Mouse (Mus musculus) CD4-positive, CD25-positive, alpha-beta regulatory T cell, adult 2 months (primary cell): ENCODE results near the gene Olfr456.
"Not testable (repeated sequence)": the region's sequence is repeated elsewhere in the genome, so short reads cannot be mapped to it uniquely, and the experiment has no call there.

Experiments used
- DNase-seq: peaks from one replicate; pipeline ENCODE4 v3.0.0-alpha.2; 2012; ENCODE audit warnings: low read depth, low spot score

Gene Olfr456

DNA sequence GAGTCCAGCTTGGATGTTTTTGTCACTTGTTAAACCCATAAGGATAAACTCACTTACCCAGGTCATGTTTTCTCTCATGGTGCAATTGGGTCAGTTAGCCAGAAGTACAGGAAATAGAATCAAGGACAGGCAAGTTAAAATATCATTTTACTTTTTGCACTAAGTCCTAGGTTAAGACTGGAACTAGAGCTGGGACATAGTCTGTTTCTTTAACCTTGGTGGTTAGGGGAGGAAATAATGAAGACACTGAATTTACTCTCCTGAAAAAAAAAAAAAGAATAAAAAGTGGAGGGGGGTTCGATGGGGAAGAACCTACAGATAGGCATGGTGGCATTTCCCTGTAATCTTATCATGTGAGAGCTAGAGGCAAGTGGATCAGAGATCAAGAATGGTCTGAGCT lies at the start of gene Olfr456:
Olfr456 (minus strand) TSS at position 101 of the 400 bp plus-strand sequence.
- DNase-seq, result no peak

DNA sequence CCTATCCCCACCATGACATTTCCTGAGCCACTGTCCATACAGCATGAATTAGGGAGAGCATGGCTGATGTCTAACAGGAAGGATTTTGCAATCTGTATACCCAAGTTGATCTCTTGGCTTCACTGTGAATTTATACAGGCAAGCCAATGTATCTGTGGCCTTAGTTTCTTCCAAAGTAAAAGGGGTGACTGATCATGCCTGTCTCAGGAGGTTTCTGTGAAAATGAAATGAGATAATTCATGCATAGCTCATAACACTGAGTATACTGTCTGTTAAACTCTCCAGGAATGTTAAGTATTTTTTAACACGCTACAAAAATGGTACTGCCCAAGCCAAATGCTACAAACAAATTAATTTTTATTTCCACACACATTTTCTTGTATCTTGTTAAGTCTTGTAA lies 26.4 kb upstream of the Olfr456 start:
- no peak for DNase-seq

DNA sequence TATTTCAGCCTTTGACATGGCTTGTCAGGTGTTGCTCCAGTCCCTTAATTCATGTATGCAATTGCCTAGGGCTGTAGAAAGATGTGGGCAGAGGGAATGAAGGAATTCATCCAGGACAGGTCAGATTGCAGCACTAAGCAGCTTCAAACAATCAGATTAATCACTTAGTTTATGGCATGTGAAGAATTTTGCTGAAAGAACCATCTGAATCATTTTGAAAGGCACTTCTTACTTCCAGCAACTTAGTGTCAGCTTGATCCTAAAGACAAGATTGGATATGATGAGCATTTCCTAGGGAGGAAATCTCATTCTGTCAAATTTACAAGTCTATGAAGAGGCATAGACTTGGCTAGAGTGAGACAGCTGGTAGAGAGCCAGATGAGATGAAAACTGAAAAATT lies 22.3 kb upstream of the Olfr456 start:
- no peak for DNase-seq

DNA sequence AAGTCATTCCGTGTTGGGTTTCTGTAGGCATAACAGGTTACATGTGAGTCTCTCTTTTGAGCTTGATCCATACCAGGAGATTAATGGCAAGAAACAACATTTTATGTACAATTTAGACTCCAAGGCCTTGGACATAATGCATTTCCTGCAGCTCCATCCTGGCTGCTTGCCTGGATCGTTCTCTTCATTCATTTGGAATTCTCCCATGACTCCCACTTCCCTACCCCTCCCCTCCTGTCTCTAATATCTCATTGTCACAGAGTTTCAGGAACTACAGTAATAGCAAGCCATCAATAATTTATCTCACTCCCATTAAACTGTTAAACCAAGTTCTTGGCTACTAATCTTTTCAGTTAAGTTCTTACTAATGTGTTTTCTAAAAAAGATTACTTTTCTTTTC lies 16.5 kb upstream of the Olfr456 start:
- DNase-seq, result no peak

DNA sequence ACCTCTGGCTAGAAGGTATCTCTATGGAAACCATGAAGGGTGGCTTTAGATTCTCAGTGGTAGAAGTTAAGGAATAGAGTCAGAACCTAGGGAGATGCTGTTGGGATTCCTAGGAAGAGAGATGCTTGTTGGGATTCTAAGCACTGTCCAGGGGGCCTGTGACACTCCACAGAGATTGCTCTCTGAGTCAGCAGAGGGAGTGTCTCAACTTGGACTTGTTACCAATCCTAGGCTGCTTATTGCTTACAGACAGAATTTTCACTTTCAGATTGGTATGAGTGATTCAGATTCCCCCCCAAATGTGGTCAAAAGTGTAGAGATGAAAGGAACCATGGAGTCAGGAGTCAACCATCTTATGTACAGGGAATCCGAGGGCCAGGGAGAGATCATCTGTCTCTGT lies 2.7 kb upstream of the Olfr456 start:
- DNase-seq, result no peak

DNA sequence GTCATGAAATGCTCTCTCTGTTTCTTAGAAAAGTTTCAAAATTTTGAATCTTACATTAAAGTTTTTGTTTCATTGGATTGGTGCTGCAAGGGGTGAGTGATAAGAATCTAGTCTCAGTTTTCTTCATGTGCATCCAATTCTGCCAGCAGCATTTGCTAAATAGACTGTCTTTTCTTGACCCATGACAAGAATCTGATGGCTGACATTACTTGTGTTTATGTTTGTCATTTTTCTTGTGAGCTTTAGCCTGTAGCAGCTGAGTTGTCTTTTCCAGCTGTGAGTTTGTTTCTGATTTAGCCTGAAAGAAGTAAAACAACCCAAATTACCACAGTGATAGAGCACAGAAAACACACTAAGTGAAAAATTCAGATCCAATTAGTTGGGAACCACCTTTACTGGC lies 2.4 kb downstream of the Olfr456 start:
- DNase-seq, result no peak

DNA sequence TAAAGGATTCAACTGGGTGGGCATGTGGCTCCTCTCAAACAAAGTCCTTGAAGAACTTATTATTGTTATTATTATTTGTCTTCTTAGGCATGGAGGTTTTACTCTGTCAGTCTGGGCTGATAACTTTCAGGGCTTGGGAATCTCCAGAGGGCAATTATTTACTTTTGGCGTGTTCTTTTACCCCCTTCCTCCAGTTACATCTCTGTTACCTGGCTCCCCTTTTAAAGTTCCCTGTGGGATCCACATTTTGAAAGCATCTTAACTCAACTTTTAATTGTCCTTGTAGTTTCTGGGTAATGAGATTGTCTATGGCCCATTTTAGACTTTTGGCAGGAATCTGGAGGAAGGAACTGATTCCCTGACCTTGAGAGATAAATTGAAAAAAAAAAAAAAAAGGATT lies 10.8 kb downstream of the Olfr456 start, which contains the start of gene Olfr457:
Olfr457 (minus strand) TSS at position 101 of the 400 bp plus-strand sequence.
- no peak for DNase-seq

DNA sequence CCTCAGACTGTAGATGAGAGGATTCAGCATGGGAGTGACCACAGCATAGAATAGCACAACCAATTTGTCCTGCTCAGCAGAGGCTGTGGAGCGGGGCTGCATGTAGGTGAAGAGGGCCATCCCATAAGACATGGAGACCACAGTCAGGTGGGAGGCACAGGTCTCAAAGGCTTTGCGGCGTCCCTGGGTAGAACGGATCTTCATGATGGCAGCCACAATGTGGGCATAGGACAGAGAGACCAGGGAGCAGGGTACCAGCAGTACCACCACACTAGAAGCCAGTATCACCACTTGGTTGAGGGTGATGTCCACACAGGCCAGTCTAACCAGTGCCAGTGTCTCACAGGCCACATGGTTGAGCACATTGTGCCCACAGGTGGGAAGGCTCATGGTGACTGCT lies 15.7 kb downstream of the Olfr456 start:
- DNase-seq, result not testable (repeated sequence)

DNA sequence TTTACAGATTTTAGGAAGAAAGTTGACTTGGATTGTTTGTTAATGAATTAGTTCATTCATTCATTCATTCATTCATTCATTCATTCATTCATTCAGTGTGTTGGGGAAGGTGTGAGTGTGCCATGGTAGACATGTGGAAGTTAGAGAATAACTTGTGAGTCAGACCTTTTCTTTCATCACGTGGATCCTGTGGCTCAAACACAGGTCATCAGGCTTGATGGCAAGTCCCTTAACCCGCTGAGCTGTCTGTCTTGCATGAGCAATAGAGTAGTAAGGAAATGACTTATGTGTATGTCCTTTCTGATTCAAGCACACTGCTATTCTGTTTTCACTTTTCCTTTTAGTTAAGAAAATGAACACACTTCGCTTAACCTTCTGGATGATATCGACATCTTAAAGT lies 16.5 kb downstream of the Olfr456 start:
- DNase-seq, result no peak

DNA sequence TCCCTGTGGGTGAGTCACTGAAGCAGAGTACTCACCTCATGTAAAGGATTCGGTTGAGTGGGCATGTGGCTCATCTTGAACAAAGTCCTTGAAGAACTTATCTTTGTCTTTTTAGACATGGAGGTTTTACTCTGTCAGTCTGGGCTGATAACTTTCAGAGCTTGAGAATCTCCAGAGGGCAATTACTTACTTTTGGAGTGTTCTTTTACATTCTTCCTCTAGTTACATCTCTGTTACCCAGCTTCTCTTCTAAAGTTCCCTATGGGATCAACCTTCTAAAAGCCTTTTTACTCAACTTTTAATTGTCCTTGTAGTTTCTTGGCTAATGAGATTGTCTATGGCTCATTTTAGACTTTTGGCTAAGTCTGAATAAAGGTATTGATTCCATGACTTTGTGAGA lies 21.9 kb downstream of the Olfr456 start, which contains the start of gene Olfr458:
Olfr458 (minus strand) TSS at position 101 of the 400 bp plus-strand sequence.
- no peak for DNase-seq

DNA sequence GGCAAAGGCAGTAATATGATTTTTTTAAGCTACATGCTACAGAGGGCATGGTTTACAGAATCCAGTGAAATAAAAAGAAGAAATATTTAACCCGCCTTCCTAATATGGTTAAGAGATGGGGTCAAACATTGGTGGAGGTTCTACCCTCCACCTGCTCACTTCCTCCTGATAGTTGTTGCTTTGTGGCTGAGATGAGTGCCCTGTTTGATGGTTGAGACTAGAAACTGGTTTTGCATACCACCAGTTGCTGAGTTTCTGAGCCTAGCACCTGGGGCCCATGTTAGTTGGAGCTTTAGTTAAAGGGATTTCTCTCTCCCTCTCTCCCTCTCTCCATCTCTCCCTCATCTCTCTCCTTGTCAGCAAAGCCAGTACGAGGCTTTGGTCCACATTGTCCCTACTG lies 39.6 kb downstream of the Olfr456 start:
- DNase-seq, result no peak

DNA sequence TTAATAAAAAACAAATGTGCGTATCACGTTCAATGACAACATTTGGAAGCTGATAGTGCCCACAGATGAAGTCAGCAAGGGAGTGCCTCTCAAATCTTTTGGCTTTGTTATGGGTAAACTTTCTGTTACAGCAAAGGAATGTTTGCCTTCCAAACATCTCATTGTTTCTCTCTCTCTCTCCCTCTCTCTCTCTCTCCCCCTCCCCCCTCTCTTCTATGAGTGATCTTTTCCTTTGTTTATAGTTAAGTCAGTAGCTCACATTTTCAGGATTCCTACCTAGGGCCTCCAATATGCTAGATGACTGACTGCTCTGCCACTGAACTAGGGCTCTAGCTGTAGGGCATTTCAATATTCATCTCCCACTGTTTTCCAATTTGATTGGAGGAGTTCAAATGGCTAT lies 42.5 kb downstream of the Olfr456 start:
- no peak for DNase-seq

DNA sequence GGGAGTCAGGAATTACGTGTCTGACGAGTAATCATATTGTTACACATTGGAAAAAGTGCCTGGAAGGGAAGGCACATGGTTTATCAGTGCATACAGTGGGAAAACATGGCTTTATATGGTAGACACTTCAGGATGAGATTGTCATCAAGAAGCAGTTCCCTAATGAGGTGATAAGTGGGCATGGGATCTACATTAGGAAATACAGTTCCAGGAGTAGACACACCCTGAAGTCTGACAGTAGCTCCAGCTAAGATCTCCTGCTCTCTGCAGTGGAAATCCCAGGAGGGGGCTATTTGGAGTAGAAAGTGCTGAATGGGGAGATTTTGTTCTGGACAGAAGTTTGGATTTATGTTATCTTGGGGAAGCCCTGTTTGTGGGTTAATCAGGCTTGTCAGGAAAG lies 45.6 kb downstream of the Olfr456 start:
- DNase-seq, result no peak
